Mouse (Mus musculus) erythroblast, embryonic 14.5 days (primary cell): ENCODE results near the gene Nup210l.

ENCODE experiments used
- GATA1 ChIP-seq: IDR thresholded peaks from 2 replicates; pipeline ENCODE4 v1.6.1; 2012; ENCODE audit warnings: low read length, inconsistent platforms, mixed read lengths
- TAL1 ChIP-seq: IDR thresholded peaks from 3 replicates; pipeline ENCODE4 v1.6.1; 2012; ENCODE audit warnings: low read length, inconsistent platforms, mixed read lengths

GRCm38 (mm10) chr3:90222455-90222854, 118.5 kb downstream of the Nup210l start:
- TF ChIP-seq TAL1 (no peak), GATA1 (no peak)
